Mouse (Mus musculus): ENCODE results near the gene Scn4a. TPM values are rescaled to one million over a fixed set of nuclear protein-coding genes. Genes with fewer than 3 reads are reported as not detected.

Gene Scn4a
- polyA plus RNA-seq, 1 experiment from 2014 or later, result 0.05 TPM

DNA sequence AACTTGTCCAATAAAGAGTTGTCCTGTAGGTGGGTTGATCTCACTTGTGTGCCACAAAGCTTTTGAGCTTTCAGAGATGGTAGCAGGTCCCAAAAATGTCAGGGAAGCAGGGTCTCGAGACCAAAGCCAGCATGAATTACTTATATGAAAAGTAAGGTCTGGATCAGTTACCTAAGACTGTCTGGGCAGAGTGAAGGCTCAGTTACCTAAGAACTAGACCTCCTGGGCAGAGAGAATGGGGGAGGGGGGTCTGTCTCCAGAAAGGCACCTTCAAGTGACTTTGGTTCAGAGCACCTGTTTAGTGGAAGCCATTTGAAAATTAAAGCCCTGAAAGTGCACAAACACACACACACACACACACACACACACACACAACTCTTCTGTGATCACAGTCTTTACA, 78.7 kb downstream of the Scn4a start:
- H3K9me3 ChIP-seq, result no peaks in the 10 kb centered on the region
- DNase-seq (ENCODE audit: low spot score), result no peak
- H3K4me3 ChIP-seq, result no peak overlapping the region
- 90% methylated on average over 1 of the region's 1 CpGs for WGBS
- peak overlapping the region; percentile 17 for H3K27ac ChIP-seq
- peaks cover 12% of the 10 kb centered on the region; the same call in 1 of the 2 replicates for H3K27me3 ChIP-seq (ENCODE audit: insufficient read depth, poor library complexity, severe bottlenecking)
- peaks cover 6% of the 10 kb centered on the region; the same call in 1 of the 2 replicates for H3K36me3 ChIP-seq
- peaks cover 46% of the 10 kb centered on the region for H3K4me1 ChIP-seq (replicated peaks)

DNA sequence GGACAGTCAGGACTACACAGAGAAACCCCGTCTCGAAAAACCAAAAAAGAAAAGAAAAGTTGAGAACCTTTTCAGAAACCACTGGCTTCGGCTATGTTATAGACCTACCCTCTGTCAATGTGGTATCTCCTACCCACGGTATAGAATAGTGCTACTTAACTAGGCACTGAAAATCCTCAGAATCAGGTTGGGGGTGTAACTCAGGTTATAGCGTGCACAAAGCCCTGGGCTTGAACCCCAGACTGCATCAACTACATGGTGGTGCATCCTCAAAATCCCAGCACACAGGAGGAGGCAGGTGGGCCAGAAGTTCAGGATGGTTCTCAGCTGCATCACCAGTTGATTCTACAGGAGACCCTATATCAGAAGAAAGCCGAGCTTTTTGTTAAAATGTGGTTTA, 79.3 kb downstream of the Scn4a start:
- peaks cover 6% of the 10 kb centered on the region; the same call in 1 of the 2 replicates for H3K36me3 ChIP-seq
- peaks cover 12% of the 10 kb centered on the region; the same call in 1 of the 2 replicates for H3K27me3 ChIP-seq (ENCODE audit: insufficient read depth, poor library complexity, severe bottlenecking)
- peak overlapping the region; percentile 92; the same call in 1 of the 2 replicates for H3K4me3 ChIP-seq
- no peak for DNase-seq (ENCODE audit: low spot score)
- H3K27ac ChIP-seq, result no peak overlapping the region
- no peaks in the 10 kb centered on the region for H3K9me3 ChIP-seq
- WGBS, result 93% methylated on average over 6 of the region's 6 CpGs
- peaks cover 51% of the 10 kb centered on the region for H3K4me1 ChIP-seq (replicated peaks)

DNA sequence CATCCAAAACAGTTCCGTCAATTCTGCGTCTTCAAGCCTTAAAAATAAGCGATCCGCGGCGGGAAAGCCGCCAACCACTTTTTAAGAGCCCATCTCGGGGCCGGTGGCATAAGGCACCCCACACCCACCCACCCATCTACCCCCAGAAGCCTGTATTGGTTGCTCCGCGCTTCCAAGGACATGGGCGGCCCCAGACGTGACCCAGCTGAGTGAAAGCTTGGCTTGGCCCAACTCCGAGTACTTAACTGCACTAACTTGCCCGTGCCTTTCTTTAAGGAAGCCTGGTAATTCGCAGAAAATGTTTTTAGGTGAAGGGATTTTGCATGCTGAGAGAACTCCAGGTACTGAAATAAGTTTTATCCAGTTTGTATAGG, 79.8 kb downstream of the Scn4a start:
- H3K27ac ChIP-seq, result peak overlapping the region; percentile 98
- peaks cover 6% of the 10 kb centered on the region; the same call in 1 of the 2 replicates for H3K36me3 ChIP-seq
- DNase-seq (ENCODE audit: low spot score), result no peak
- H3K4me3 ChIP-seq, result peak overlapping the region; percentile 92
- H3K9me3 ChIP-seq, result no peaks in the 10 kb centered on the region
- peaks cover 56% of the 10 kb centered on the region for H3K4me1 ChIP-seq (replicated peaks)
- 19% methylated on average over 16 of the region's 16 CpGs for WGBS
- H3K27me3 ChIP-seq (ENCODE audit: insufficient read depth, poor library complexity, severe bottlenecking), result peaks cover 12% of the 10 kb centered on the region; the same call in 1 of the 2 replicates

DNA sequence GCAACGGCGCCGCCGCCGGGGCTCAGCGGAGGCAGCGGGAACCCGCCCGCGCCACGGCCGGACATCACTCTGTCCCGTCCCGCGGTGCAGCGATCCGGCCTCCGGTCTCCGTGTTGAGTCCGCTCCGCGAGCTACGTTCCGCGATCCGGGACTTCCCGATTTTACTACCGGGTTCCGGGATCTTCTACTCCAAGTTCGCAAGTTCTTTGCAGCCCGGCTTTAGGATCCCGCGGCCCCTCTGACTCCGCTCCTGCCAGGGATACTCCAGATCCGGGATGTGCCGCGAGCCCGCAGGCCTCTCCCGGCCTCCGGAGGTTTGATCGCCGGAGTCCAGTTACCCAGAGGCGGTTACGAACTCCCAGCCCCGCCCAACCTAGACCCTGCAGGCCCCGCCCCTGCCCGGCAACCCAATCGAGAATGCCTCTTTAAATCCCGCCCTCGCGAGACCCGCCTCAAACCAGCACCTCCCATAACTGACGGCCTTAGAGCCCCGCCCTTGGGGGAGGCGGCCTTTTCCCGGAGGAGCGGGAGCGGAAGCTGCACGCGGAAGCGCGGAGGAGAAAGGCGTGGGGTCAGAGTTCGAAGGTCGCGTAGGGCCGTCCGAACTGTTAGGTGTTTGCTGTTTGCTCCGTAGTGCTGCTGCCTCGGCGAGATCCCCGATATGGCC, 80.3 kb downstream of the Scn4a start, which contains the start of gene Smarcd2:
Gene Smarcd2, minus strand, starts transcription at position 329 of the 667 bp plus-strand sequence.
- WGBS, result under 1% methylated on average over 72 of the region's 72 CpGs
- H3K27ac ChIP-seq, result peak within 1 kb of the TSS; percentile 98
- peaks cover 61% of the 10 kb centered on the region for H3K4me1 ChIP-seq (replicated peaks)
- DNase-seq (ENCODE audit: low spot score), result peak; percentile 100
- peaks cover 10% of the 10 kb centered on the region; the same call in 1 of the 2 replicates for H3K36me3 ChIP-seq
- no peaks in the 10 kb centered on the region for H3K9me3 ChIP-seq
- H3K27me3 ChIP-seq (ENCODE audit: insufficient read depth, poor library complexity, severe bottlenecking), result peaks cover 7% of the 10 kb centered on the region; the same call in 1 of the 2 replicates
- H3K4me3 ChIP-seq, result peak within 1 kb of the TSS; percentile 92

DNA sequence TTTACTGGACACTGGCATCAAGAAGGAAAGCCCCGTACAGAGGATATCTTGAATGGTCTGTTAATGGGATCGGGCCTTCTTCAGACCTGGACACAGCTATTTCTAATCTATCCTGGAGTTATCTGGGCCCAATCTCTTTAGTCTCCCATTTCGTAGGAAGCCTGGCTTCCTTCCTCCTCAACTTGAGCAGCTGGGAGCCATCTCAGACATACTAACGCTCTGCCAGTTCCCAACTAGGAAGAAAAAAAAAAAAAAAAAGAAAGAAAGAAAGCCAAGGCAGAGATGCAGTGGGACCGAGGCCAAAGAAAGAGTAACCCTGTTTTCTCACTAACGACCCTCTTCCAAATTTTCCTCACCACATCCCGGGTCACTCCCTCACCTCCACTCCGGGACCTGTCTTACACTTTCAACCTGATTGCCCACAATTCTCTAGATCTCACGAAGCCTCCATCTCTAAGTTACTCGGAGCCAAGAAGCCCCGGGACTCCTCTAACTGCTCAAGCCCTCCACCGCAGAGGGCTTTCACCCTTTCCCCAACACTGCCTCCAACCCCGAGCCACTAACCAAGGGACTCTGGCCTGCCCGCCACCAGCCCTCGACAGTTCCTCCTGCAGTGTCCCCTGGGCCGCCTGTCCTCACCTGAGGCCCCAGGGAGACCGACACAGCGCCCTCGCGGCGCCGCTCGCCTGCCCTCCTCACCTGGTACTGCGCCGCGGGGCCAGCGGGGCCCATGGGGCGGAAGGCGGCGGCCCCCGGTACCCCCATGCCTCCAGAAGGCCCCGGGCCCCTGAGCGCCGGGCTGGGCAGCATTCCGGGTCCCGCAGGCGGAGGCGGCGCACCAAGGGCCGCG, 81.1 kb downstream of the Scn4a start:
- H3K36me3 ChIP-seq, result peaks cover 17% of the 10 kb centered on the region
- peak overlapping the region; percentile 92 for H3K4me3 ChIP-seq
- H3K27ac ChIP-seq, result peak overlapping the region; percentile 98
- DNase-seq (ENCODE audit: low spot score), result no peak
- H3K4me1 ChIP-seq (replicated peaks), result peaks cover 69% of the 10 kb centered on the region
- H3K9me3 ChIP-seq, result no peaks in the 10 kb centered on the region
- WGBS, result 2% methylated on average over 41 of the region's 41 CpGs
- H3K27me3 ChIP-seq (ENCODE audit: insufficient read depth, poor library complexity, severe bottlenecking), result no peaks in the 10 kb centered on the region

DNA sequence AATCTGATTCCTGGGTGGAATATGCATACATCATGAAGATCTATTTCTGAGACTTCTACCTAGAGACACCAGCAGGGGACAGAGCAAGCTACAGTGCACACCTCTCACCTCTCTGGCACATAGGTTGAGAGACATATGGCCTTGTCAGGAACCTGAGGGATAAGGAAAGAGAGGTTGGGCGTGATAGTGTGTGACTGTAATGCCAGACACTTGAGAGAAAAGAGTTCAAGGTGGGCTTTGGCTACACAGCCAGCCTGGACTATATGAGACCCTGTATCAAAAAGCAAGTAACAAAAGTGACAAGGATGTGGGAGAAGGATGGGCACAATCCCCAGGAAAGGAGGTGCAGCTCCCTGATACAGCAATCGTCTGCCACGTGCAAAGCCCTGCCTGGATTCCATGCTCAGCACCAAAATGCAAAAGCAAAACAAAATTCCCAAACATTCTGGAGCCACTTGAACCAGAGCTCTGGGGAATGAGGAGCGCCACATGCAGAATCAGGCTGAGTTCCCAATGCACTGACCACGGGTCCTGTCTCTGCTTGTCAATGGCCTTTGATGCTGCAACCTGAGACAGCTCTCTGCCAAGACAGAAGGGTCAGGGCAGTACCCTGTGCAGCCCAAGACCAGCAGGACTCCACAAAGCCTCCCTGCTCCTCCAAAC, 81.8 kb downstream of the Scn4a start:
- peak; percentile 40 for DNase-seq (ENCODE audit: low spot score)
- Histone ChIP-seq H3K4me3 (peak overlapping the region; percentile 92), H3K4me1 (replicated peaks) (peaks cover 65% of the 10 kb centered on the region), H3K9me3 (no peaks in the 10 kb centered on the region), H3K36me3 (peaks cover 25% of the 10 kb centered on the region), H3K27ac (peak overlapping the region; percentile 98), H3K27me3 (ENCODE audit: insufficient read depth, poor library complexity, severe bottlenecking) (no peaks in the 10 kb centered on the region)
- WGBS, result 43% methylated on average over 5 of the region's 5 CpGs

DNA sequence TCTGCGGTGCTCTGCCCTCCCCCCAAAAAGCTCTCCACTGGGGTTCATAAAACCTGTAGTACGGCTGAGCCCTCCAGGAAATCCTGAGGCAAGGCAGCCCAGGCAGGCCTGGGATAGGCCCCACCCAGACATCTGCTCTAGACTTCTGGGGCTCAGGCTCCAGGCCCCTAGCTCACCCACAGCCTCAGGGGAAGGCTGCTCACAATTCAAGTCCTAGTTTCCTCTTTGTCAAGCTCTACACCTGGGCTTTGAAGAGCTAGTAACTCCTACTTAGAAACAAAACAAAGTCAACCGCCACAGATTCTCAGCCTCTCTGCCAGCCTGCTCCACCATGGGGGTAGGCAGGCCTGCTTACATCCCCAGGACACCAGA, 84.0 kb downstream of the Scn4a start:
- peak overlapping the region; percentile 18 for H3K4me3 ChIP-seq
- H3K9me3 ChIP-seq, result no peaks in the 10 kb centered on the region
- H3K36me3 ChIP-seq, result peaks cover 47% of the 10 kb centered on the region
- no peaks in the 10 kb centered on the region for H3K27me3 ChIP-seq (ENCODE audit: insufficient read depth, poor library complexity, severe bottlenecking)
- 57% methylated on average over 3 of the region's 3 CpGs for WGBS
- H3K27ac ChIP-seq, result peak overlapping the region; percentile 84
- peak; percentile 31 for DNase-seq (ENCODE audit: low spot score)
- H3K4me1 ChIP-seq (replicated peaks), result peaks cover 56% of the 10 kb centered on the region

Other genes starting within 250 kb of the Scn4a start
- 0.67 TPM in 1 of 2 replicates, not detected in the other for gene Gm10840, start 192.4 kb downstream of the Scn4a start, polyA plus RNA-seq (2016; fragmentation: Nextera tagmentation; extraction: Ambion mirVana)
- gene Limd2, start 192.4 kb downstream of the Scn4a start, polyA plus RNA-seq (2016; fragmentation: Nextera tagmentation; extraction: Ambion mirVana), result 366 and 418 TPM in 2 replicates
- 37.8 and 46.0 TPM in 2 replicates for gene Strada, start 151.1 kb downstream of the Scn4a start, polyA plus RNA-seq (2016; fragmentation: Nextera tagmentation; extraction: Ambion mirVana)
- 57.7 and 69.0 TPM in 2 replicates for gene Ccdc47, start 136.9 kb downstream of the Scn4a start, polyA plus RNA-seq (2016; fragmentation: Nextera tagmentation; extraction: Ambion mirVana)
- gene Ddx42, start 136.4 kb downstream of the Scn4a start, polyA plus RNA-seq (2016; fragmentation: Nextera tagmentation; extraction: Ambion mirVana), result 85.6 and 98.1 TPM in 2 replicates
- 52.6 and 78.7 TPM in 2 replicates for gene Ftsj3, start 97.2 kb downstream of the Scn4a start, polyA plus RNA-seq (2016; fragmentation: Nextera tagmentation; extraction: Ambion mirVana)
- gene Psmc5, start 97.1 kb downstream of the Scn4a start, polyA plus RNA-seq (2016; fragmentation: Nextera tagmentation; extraction: Ambion mirVana), result 371 and 420 TPM in 2 replicates
- gene Smarcd2, start 80.3 kb downstream of the Scn4a start, polyA plus RNA-seq (2016; fragmentation: Nextera tagmentation; extraction: Ambion mirVana), result 24.9 and 27.3 TPM in 2 replicates
- 0.12 and 0.25 TPM in 2 replicates for gene Tcam1, start 76.6 kb downstream of the Scn4a start, polyA plus RNA-seq (2016; fragmentation: Nextera tagmentation; extraction: Ambion mirVana)
- gene Gh, start 51.4 kb downstream of the Scn4a start, polyA plus RNA-seq (2016; fragmentation: Nextera tagmentation; extraction: Ambion mirVana), result not detected in 2 replicates
- 0.90 and 2.0 TPM in 2 replicates for gene Cd79b, start 38.5 kb downstream of the Scn4a start, polyA plus RNA-seq (2016; fragmentation: Nextera tagmentation; extraction: Ambion mirVana)
- not detected in 2 replicates for gene Prr29, start 12.2 kb upstream of the Scn4a start, polyA plus RNA-seq (2016; fragmentation: Nextera tagmentation; extraction: Ambion mirVana)
- 16.9 and 17.2 TPM in 2 replicates for gene Icam2, start 34.8 kb upstream of the Scn4a start, polyA plus RNA-seq (2016; fragmentation: Nextera tagmentation; extraction: Ambion mirVana)
- 6.3 and 7.1 TPM in 2 replicates for gene Ern1, start 134.6 kb upstream of the Scn4a start, polyA plus RNA-seq (2016; fragmentation: Nextera tagmentation; extraction: Ambion mirVana)

Measured in hindbrain, embryonic 10.5 days (tissue).